Mouse (Mus musculus): ENCODE measurements at regions not wholly inside any gene's neighbourhood (a gene's known extent, or its start where the extent isn't known, plus 50 kb on each side); places are given as distances from the start of the nearest gene placed in this dataset.
A peak's percentile ranks its signal among the peaks of the same experiment; 100 is the strongest.

DNA sequence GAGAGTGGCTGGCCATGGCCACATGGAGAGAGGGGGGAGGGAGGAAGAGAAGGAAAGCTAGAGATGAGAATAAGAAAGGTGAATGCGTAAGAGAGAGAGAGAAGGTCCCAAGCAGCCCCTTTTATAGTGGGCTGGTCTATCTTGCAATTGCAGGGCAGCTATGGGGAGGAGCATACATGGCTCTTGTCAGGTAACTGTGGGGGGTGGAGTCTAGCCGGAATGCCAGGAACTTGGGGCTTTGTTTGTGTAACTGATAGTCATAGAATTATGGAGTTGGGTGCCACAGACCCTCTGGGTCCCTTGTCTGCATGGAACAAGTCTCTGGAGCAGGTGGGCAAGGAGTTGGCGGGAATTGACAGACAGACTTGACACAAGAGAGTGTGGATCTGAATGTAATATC lies 2151.8 kb downstream of the 4930444P10Rik start:
- no peak for DNase-seq (ENCODE audit: low spot score)

- no peak for DNase-seq (ENCODE audit: low spot score)
These were observed 2154.8 kb downstream of the 4930444P10Rik start for GRCm38 (mm10) chr1:13938344-13938743.

GRCm38 (mm10) chr1:13935938-13936491 lies 2157.1 kb downstream of the 4930444P10Rik start:
- no peak for DNase-seq (ENCODE audit: low spot score)

DNA sequence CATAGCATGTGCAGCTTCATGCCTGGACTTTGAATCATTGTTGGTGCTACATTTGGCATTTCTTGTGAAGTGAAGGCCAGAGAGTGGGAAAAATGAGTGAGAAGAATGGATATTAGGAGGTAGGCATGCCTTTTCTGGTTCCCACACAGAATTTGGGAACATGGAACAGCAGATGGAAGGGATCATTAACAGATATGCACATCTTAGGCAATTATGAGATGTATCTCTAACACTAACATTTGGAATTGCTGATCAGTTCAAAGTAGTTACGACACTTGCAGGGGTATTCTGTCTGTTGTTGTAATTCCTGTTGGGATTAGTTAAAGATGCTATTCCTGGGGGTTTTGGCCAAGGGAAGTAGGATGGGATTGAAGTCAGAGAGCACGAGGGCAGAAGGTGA lies 2164.4 kb downstream of the 4930444P10Rik start:
- no peak for DNase-seq (ENCODE audit: low spot score)

DNA sequence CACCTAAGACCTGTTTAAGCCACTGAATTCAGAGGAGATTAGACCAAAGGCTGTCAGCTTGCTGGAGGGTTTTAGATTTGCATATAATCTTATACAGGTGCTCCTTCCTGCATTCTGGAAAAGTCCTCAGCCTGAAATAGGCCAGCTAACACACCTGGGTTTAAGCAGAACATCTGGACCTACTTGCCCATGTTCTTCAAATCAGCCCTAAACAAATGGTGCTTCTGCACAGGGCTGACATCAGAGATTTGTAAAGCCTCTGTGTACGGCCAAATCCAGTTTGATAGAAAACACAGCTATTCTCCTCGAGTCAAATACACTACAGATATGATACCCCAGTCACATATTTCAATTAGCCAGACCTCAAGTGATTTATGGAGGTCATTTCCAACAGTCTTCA lies 2165.2 kb downstream of the 4930444P10Rik start:
- no peak for DNase-seq (ENCODE audit: low spot score)

GRCm38 (mm10) chr1:13925994-13926393 lies 2167.1 kb downstream of the 4930444P10Rik start:
- no peak for DNase-seq (ENCODE audit: low spot score)

DNA sequence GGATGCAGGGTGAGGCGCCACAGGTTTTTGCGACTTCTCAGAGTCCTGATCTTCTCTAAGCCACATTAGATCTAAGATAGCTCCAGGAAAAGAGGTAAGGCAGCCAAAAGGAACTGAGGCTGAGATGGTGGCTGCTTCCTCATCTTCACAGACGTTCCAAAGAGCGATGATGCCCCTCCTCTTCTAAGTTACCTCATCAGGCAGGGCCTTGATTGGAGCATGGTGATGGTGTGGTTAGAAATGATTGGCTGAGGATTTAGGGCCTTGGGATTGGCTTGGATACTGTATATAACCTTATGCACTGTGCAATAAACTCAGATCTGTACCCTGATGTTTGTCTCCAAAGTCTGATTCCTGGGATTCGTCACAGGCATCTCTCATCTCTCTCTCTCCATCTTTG lies 2177.9 kb downstream of the 4930444P10Rik start:
- no peak for DNase-seq (ENCODE audit: low spot score)

DNA sequence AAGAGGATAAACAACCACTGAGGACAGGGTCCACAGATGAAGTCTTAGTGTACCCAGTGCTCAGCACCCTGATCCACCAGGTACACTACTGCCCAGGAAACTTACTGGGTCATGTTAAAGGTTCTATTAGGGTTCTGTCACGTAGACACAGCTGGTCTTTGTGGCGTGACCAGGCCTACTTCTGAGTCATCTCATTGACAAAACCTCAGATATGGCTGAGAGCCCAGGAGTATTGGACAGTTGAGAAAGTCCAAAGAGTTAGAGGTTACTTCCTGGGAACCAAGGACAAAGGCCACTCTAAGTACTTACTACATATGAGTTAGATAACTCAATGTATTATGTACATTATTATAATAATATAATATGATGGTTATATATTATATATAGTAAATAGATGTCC lies 2214.0 kb downstream of the 4930444P10Rik start:
- no peak for DNase-seq (ENCODE audit: low spot score)

GRCm38 (mm10) chr1:13873925-13874324 lies 2219.2 kb downstream of the 4930444P10Rik start:
- DNase-seq (ENCODE audit: low spot score): no peak

GRCm38 (mm10) chr1:13872536-13872935 lies 2220.6 kb downstream of the 4930444P10Rik start:
- DNase-seq (ENCODE audit: low spot score): no peak

DNA sequence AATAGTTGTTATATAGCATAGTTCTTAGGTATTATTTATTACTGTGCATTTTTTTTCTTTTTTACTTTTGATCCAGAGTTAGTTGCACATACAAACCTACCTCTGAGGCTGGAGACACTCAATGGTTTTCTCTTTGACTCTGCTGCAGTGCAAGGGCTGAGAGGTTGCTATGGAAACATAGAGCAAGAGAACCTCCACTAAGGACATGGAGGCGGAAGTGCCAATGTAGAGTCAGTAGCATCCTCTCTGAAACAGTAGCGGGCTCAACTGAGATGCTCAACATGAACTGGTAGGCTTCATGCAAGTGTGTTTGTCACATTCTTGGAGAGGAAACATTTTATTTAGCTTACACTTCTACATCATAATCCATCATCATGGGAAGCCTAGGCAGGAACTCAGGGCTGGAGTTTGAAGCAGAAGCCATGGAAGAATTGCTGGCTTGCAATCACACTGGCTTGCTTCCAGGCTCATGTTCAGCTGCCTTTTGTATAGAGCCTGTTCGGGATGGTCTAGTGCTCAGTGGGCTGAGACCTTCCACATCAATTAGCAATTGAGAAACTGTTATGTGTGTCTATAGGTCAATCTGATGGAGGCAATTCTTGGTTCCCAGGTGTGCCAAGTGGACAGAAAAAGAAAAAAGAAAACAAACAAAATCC lies 2222.4 kb downstream of the 4930444P10Rik start:
- no peak for DNase-seq (ENCODE audit: low spot score)

GRCm38 (mm10) chr1:13865713-13866112 lies 2227.4 kb downstream of the 4930444P10Rik start:
- no peak for DNase-seq (ENCODE audit: low spot score)

- DNase-seq (ENCODE audit: low spot score): no peak
These were observed 2229.4 kb downstream of the 4930444P10Rik start for GRCm38 (mm10) chr1:13863712-13864111.

- DNase-seq (ENCODE audit: low spot score): no peak
These were observed 2232.0 kb downstream of the 4930444P10Rik start for GRCm38 (mm10) chr1:13861070-13861511.

- DNase-seq (ENCODE audit: low spot score): no peak
These were observed 2232.7 kb downstream of the 4930444P10Rik start for GRCm38 (mm10) chr1:13860469-13860868.

- DNase-seq (ENCODE audit: low spot score): no peak
These were observed 2233.4 kb downstream of the 4930444P10Rik start for GRCm38 (mm10) chr1:13859723-13860122.

GRCm38 (mm10) chr1:13858371-13859018 lies 2234.6 kb downstream of the 4930444P10Rik start:
- no peak for DNase-seq (ENCODE audit: low spot score)

- no peak for DNase-seq (ENCODE audit: low spot score)
These were observed 2236.1 kb downstream of the 4930444P10Rik start for GRCm38 (mm10) chr1:13856998-13857397.

DNA sequence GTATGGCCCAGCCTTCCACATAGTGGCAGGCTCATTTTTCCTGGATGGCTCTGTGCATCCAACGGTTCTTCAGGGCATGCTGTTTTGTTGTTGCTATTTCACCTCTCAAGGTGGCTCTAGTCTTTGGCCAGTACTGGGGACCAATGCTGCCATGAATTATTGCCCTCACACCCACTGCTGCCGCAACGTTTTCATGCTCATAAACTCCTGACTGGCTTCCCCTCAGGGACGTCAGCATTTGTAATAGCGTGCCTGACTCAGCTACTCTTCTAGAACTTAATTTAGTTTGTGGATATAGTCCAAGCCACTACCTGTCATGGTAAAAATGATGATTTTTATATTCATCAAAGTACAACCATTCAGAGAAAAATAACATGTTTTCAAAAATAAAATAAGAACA lies 2242.0 kb downstream of the 4930444P10Rik start:
- DNase-seq (ENCODE audit: low spot score): no peak

DNA sequence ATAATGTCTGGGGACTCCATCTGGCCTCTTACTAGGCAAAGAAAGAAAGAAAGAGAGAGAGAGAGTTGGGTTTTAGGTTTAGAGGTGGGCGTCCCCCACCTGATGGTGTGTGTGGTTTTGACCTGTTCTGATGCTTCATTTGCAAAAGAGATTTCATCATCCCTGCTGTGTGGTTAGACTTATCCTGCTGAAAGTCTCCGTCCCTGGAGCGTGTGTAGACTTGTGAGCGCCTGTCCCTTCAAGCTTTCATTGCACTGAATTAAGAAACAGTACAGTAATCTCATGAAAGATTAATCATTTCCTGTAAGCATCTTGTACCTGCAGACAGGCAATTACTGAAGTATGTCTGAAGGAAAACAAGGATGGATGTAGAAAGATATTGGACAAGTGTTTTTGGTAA lies 2244.1 kb downstream of the 4930444P10Rik start:
- DNase-seq (ENCODE audit: low spot score): peak; percentile 47

DNA sequence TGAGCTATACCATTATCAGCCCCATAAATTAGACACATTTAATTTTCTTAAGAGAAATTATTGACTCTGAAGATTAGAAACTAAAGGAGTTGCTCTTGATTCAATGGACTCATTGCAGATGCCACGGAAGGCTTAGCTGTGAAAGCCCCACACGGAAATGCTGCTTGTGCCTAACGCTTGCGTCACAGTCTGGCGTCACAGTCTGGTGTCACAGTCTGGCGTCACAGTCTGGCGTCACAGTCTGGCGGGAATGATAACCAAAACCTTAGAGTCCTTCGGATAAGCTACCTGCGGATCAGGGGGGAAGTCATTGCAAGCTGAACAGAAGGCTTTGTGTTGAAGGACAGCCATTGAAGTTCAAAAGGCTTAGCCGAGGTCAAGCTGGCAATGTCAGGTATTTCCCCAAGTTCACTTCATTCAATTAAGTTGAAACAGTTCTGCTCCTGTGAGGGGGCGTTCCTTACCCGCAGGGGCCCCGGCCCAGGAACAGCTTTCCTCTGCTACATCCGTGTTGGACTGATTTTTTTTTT lies 2246.7 kb downstream of the 4930444P10Rik start:
- DNase-seq (ENCODE audit: low spot score): no peak

DNA sequence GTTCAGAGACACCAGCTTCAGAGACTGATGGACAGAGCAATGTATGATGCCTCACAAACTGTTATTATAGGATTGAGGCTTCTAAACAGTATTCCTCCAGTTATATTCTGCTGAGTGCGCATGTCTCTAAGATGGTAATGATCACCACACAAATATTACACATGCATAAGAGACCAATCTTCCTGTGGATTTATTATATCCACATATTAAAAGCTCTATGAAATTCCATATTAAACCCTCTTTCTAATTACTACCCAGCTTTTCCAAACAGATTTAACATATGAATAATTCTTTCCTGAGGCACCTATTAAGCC lies 2252.9 kb downstream of the 4930444P10Rik start:
- no peak for DNase-seq (ENCODE audit: low spot score)

DNA sequence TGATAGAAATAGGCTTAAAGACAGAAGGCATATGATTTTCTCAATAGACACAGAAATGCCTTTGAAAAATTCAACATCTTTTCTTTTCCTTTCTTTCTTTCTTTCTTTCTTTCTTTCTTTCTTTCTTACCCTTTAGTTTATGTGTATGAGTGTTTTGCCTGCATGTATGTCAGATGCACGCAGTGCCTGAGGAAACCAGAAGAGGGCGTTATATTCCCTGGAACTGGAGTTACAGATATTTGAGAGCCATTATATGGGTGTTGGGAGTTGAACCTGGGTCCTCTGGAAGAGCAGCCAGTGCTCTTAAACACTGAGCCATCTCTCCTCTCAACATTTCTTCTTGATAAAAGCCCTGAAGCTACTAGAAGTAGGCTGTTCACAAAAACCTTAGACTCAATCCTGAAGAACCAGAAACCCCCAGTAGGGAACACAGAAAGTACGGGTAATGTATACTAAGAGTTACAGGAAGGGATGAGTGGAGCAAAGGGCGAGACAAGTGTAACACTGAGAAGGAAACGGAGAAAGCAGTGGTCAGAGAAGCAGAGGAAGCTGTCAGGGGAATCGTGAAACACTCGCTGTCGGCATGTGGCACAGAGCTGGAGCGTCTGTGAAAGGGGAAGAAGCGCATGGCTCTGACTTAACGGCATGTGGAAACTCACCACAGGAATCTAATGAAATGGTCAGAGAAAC lies 2253.4 kb downstream of the 4930444P10Rik start:
- DNase-seq (ENCODE audit: low spot score): no peak

Measured in urinary bladder, postnatal 25 days (tissue).